Mouse (Mus musculus) regulatory T cell (primary cell): ENCODE results near the gene Olfr1222.
"Not testable (repeated sequence)": the region's sequence is repeated elsewhere in the genome, so short reads cannot be mapped to it uniquely, and the experiment has no call there.

Experiments
- in situ Hi-C: fragments of 300-600 bp; cut with MboI, MseI; formaldehyde crosslinking; loops from one replicate; pipeline ENCODE4 v1.15.1; 2025; ENCODE audit warnings: high pct_unique_total_duplicates

Olfr1222 gene

DNA sequence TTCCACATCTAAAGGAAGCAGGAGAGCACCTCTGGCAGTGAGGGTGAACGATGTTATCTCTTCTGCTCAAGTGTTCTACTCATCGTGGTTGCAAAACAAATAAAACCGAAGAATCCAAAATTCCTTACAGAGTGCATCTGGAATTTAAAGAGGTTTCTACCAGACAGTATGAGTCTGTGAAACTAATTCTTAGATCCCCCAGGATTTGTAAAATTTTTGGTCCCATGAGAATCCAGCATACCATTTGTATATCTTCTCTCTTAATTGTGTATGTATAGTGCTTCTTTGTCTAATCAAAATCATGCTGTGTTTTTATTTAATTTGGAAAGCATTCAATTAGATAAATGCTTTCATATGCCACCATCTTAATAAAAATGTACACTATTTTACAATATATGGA lies at the start of gene Olfr1222:
Gene Olfr1222, minus strand, starts transcription at position 101 of the 400 bp plus-strand sequence.
- in situ Hi-C loops, result no loop called here

DNA sequence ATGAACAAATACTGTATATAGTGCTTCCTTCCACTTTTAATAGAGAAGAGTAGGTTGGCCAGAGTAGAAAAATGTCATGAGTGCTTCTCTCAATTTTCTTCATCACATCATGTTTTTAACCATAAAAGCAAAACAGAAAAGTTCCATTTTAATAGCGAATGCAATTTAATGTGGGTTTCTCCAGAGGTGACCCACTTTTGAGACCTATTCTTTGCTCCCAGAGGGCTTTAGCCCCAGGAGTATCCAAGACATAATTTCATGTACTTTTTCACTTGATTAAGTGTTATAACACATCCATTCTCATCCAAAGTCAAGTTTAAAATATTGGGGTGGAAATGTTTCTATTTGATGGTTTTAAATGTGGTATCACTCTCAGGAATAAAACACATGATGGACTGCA lies 41.7 kb upstream of the Olfr1222 start, which contains the start of gene Olfr1225:
Gene Olfr1225, minus strand, starts transcription at position 101 of the 400 bp plus-strand sequence.
- in situ Hi-C loops, result no loop called here

DNA sequence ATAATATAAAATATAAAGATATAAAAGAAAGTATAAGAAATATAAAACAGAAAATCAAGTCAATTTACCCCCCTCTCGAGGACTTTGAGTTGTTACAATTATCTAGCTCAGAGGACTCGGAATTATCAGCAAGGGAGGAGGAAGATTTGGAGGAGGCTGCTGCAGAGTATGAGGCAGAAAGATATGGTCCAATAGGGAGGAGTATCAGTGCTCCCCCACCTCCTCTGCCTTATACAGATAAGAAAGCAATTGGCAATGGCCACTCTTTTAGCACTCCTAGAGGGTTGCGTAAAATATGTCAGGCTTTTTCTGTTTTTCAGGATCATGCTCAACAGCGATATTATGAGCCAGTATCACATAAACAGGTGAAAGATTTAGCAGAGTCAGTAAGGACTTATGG lies 31.9 kb upstream of the Olfr1222 start:
- in situ Hi-C loops, result not testable (repeated sequence)

DNA sequence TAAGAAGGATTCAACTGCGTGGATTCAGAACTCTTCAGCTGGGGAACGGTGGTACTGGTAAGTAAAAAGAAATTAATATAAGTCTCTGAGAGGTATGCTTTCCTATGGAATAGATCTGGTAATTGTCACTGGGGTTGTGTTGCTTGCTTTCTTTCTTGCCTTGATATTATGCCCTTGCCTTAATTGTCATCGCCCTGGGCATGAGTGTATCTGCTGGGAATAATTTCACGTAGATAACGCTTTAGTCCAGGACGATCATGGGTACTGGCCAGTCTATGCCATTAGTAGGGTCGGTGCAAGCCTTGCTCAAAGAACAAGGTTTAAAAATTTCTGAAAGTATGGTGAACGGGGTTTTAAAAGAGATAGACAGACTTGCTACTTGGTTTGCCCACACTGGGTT lies 31.1 kb upstream of the Olfr1222 start, which contains the start of gene Olfr1224-ps1:
Gene Olfr1224-ps1, minus strand, starts transcription at position 101 of the 400 bp plus-strand sequence.
- in situ Hi-C loops, result not testable (repeated sequence)

DNA sequence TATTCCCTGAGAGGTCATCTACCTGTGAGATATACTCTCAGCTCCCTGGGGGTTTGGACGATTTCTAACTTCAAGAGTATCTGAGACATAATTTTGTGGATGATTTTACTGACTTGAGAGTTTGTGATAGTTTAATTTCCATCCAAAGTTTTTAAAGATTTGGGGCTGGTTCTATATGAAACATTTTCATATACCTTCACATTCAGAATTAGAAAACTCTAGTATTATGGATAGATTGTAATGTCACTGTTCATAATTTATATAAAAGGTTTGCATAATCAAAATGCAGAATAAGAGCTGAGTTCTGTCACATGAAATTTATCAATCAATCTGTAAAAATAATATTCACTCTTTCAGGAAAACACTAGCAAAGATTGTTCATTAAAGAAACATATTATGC lies 18.6 kb upstream of the Olfr1222 start, which contains the start of gene Olfr1223:
Gene Olfr1223, minus strand, starts transcription at position 101 of the 400 bp plus-strand sequence.
- in situ Hi-C loops, result no loop called here

DNA sequence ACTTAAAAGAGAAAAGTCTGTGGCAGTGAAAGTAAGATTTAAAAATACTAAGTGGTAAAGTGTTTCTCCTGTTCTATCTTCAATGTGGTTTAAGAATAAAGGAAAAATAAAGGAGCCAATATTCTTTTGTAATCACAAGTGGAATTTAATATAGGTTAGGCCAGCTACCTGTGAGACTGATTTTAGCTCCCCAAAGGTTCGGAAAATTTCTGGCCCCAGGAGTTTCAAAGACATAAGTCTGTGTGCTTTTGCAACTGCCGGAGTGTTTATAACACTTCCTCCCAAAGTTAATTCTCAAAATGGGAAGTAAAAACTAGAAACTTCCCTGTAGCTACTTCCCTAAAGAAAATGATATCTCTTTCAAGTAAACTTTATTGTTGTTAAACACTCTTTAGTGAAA lies 15.7 kb downstream of the Olfr1222 start, which contains the start of gene Olfr1221:
Gene Olfr1221, minus strand, starts transcription at position 101 of the 400 bp plus-strand sequence.
- in situ Hi-C loops, result no loop called here

DNA sequence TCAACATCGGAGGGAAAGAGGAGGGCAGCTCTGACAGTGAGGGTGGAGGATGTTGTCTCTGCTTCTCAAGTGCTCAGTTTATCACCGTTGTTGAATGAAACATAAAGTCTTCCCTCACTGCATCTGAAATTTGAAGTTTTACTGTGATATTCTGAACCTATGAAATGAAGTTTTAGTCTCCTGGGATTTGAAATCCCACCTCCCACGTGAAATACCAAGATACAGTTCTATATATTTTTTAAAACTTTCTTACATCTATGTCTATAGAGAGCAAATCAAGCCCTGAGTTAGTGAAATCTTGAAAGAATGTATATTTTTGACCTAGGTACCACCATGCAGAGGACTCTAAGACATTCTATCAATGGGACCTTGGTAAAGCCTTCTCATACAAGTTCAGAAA lies 26.1 kb downstream of the Olfr1222 start, which contains the start of gene Olfr1220:
Gene Olfr1220, minus strand, starts transcription at position 101 of the 400 bp plus-strand sequence.
- in situ Hi-C loops, result no loop called here

DNA sequence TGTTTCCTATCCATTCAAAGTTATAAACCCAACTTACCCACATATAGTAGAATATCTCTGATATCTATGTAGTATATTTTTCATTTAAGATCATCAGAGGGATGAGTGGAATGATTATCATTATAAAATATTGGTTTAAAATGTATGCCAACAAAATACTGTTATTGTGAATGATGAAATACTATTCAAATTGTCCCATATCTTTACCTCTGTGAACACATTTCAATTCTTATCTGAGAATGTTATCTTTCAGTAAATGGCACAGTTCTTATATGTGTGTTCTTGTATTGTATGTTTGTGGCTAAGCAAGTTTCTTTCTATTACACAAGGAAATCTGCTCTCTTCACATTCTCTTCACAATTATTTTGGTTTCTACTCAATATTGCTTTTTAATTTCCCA lies 27.2 kb downstream of the Olfr1222 start:
- in situ Hi-C loops, result no loop called here

DNA sequence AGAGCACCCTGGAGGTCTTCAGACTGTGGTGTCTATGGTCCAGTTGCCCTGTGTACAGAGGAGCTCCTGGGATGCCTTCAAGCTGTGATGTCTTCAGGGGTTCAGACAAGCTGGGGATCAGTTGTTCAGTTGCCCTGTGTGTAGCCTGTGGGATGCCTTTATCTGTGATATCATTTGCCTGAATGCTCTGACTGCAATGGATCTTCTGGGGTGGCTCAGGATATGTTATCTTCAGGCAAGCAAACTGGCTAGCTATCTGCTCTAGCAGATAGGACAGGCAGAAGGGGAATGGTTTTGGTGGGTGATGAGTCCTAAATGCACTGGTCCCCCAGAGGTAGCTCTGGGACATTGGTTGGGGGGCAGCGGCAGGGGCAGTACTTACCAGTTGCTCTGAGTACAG lies 39.0 kb downstream of the Olfr1222 start:
- in situ Hi-C loops, result no loop called here

DNA sequence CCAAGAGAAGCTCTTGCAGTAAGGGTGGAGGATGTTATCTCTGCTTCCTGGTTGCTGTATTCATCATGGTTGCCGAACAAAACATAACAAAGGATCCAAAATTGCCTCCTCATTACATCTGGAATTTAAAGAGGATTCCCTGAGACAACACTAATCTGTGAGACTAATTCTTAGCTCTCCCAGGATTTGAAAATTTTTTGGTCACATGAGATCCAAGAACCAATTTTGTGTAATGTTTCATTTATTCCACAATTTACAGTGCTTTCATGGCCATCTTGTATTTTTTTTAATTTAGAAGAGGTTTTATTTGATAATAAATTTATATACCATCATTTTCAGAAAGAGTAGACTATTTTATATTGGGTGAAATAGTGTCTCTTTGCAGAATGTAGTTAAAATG lies 49.4 kb downstream of the Olfr1222 start, which contains the start of gene Olfr1219:
Gene Olfr1219, minus strand, starts transcription at position 101 of the 400 bp plus-strand sequence.
- in situ Hi-C loops, result no loop called here

DNA sequence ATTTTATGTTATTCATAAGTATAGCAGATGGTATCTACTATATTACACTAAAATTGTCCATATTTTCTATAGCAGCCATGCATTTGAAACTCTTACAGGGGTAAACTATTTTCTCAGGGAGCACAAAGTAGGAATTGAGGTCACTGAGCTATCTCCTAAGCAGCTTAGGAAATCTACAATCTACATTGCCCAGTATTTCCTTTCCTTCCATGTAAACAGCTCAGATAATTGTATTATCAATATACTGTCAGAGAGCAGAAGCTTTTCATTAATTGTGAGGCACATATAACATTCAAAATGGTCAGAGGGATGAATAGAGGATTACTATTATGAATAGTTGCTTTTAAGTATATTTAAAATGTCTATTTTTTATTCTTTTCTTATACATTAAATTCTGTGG lies 51.4 kb downstream of the Olfr1222 start:
- in situ Hi-C loops, result no loop called here
